Mouse (Mus musculus): Measurements from ENCODE around the gene C1qtnf3. TPM values are rescaled to one million over a fixed set of nuclear protein-coding genes. Genes with fewer than 3 reads are reported as not detected.
A peak's percentile ranks its signal among the peaks of the same experiment; 100 is the strongest.

C1qtnf3 gene
- polyA plus RNA-seq, 1 experiment from 2014 or later, result 10.9 TPM

- Histone ChIP-seq H3K9ac (ENCODE audit: low read depth, low read length) (no peak overlapping the region), H3K27ac (ENCODE audit: low read depth, low read length) (no peak overlapping the region), H3K4me1 (replicated peaks; ENCODE audit: control insufficient read depth, insufficient read depth, low read length) (no peaks in the 10 kb centered on the region), H3K9me3 (ENCODE audit: control insufficient read depth, low read length) (no peaks in the 10 kb centered on the region), H3K4me3 (ENCODE audit: low read depth, low read length) (no peak overlapping the region), H3K27me3 (ENCODE audit: control insufficient read depth, insufficient read depth, low read length) (no peaks in the 10 kb centered on the region), H3K4me2 (replicated peaks; ENCODE audit: low read depth, low read length) (no peak overlapping the region), H3K36me3 (ENCODE audit: control insufficient read depth, insufficient read depth, low read length) (no peaks in the 10 kb centered on the region)
- DNase-seq (ENCODE audit: low spot score) (no peak), ATAC-seq (ENCODE audit: low FRiP score) (no peak)
- WGBS, result 70% methylated on average over 4 of the region's 4 CpGs
These were observed 28.8 kb upstream of the C1qtnf3 start for GRCm38 (mm10) chr15:10923076-10923995.

DNA sequence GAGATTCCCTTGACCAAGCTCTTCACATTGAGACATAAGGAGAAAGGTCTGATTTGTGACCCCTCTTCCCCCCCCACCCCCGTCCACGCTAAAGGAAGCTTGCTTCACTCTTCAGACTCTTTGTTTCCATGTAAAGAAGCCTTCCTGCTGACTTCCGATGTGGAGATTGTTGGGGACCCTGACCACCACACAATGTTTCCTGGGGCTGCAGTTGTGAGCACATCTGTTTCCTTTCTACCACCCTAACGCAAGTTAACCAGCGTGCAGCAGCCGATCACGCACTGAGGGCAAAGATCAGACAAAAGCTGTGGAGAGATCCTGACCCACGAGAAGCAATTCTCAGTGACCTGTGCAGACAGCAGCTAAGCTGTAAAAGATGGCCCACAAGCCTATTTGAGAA, 24.8 kb upstream of the C1qtnf3 start:
- H3K4me1 ChIP-seq (replicated peaks; ENCODE audit: control insufficient read depth, insufficient read depth, low read length), result no peaks in the 10 kb centered on the region
- no peaks in the 10 kb centered on the region for H3K9me3 ChIP-seq (ENCODE audit: control insufficient read depth, low read length)
- H3K27ac ChIP-seq (ENCODE audit: low read depth, low read length), result no peak overlapping the region
- DNase-seq (ENCODE audit: low spot score) (no peak), ATAC-seq (ENCODE audit: low FRiP score) (no peak)
- H3K4me3 ChIP-seq (ENCODE audit: low read depth, low read length), result no peak overlapping the region
- H3K27me3 ChIP-seq (ENCODE audit: control insufficient read depth, insufficient read depth, low read length), result no peaks in the 10 kb centered on the region
- H3K36me3 ChIP-seq (ENCODE audit: control insufficient read depth, insufficient read depth, low read length), result no peaks in the 10 kb centered on the region
- no peak overlapping the region for H3K9ac ChIP-seq (ENCODE audit: low read depth, low read length)
- 41% methylated on average over 8 of the region's 8 CpGs for whole genome bisulfite sequencing
- H3K4me2 ChIP-seq (replicated peaks; ENCODE audit: low read depth, low read length), result no peak overlapping the region

DNA sequence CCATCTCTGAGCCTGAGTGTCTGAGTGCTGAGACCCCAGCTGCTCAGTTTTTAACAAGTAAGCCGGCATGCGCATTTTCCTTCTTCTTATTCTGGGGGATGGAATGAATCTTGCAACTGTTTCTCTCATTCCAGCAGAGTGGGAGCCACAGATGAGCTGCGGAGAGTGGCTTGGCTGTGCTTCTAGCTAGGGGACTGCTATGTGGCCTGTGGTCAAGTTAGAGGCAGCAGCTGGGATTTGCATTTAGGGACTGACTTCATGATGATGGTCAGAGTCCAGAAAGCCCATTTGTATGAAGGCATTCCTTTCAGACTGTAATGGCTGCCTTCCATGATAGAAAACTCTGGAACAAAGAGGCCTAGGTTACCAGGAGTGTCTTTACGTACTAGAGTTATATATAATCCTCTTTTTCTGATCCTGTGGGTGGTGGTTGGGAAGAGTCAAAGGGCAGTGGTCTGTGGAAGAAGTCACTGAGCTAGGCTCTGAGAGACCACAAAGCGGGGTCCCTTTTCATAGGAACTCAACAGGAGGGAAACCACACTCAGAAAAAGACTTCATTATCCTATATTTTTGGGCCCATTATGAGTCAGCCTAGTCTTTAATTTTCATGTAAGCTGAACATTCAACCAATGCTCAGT, 23.4 kb upstream of the C1qtnf3 start:
- Histone ChIP-seq H3K36me3 (ENCODE audit: control insufficient read depth, insufficient read depth, low read length) (no peaks in the 10 kb centered on the region), H3K4me3 (ENCODE audit: low read depth, low read length) (no peak overlapping the region), H3K27me3 (ENCODE audit: control insufficient read depth, insufficient read depth, low read length) (no peaks in the 10 kb centered on the region), H3K4me2 (replicated peaks; ENCODE audit: low read depth, low read length) (no peak overlapping the region), H3K9ac (ENCODE audit: low read depth, low read length) (no peak overlapping the region), H3K9me3 (ENCODE audit: control insufficient read depth, low read length) (no peaks in the 10 kb centered on the region), H3K4me1 (replicated peaks; ENCODE audit: control insufficient read depth, insufficient read depth, low read length) (no peaks in the 10 kb centered on the region), H3K27ac (ENCODE audit: low read depth, low read length) (no peak overlapping the region)
- ATAC-seq (ENCODE audit: low FRiP score) (no peak), DNase-seq (ENCODE audit: low spot score) (no peak)
- 92% methylated on average over 5 of the region's 5 CpGs for WGBS

- ATAC-seq (ENCODE audit: low FRiP score) (no peak), DNase-seq (ENCODE audit: low spot score) (no peak)
- Histone ChIP-seq H3K9me3 (ENCODE audit: control insufficient read depth, low read length) (no peaks in the 10 kb centered on the region), H3K27ac (ENCODE audit: low read depth, low read length) (no peak overlapping the region), H3K4me3 (ENCODE audit: low read depth, low read length) (no peak overlapping the region), H3K4me2 (replicated peaks; ENCODE audit: low read depth, low read length) (no peak overlapping the region), H3K27me3 (ENCODE audit: control insufficient read depth, insufficient read depth, low read length) (no peaks in the 10 kb centered on the region), H3K9ac (ENCODE audit: low read depth, low read length) (no peak overlapping the region), H3K36me3 (ENCODE audit: control insufficient read depth, insufficient read depth, low read length) (no peaks in the 10 kb centered on the region), H3K4me1 (replicated peaks; ENCODE audit: control insufficient read depth, insufficient read depth, low read length) (no peaks in the 10 kb centered on the region)
- WGBS, result 79% methylated on average over 1 of the region's 1 CpGs
These were observed 18.2 kb upstream of the C1qtnf3 start for GRCm38 (mm10) chr15:10933930-10934329.

GRCm38 (mm10) chr15:10940148-10941108, 11.7 kb upstream of the C1qtnf3 start:
- H3K4me2 ChIP-seq (replicated peaks; ENCODE audit: low read depth, low read length), result no peak overlapping the region
- H3K4me1 ChIP-seq (replicated peaks; ENCODE audit: control insufficient read depth, insufficient read depth, low read length), result no peaks in the 10 kb centered on the region
- H3K36me3 ChIP-seq (ENCODE audit: control insufficient read depth, insufficient read depth, low read length), result no peaks in the 10 kb centered on the region
- WGBS, result 79% methylated on average over 15 of the region's 15 CpGs
- no peak overlapping the region for H3K4me3 ChIP-seq (ENCODE audit: low read depth, low read length)
- no peaks in the 10 kb centered on the region for H3K27me3 ChIP-seq (ENCODE audit: control insufficient read depth, insufficient read depth, low read length)
- H3K27ac ChIP-seq (ENCODE audit: low read depth, low read length), result no peak overlapping the region
- ATAC-seq (ENCODE audit: low FRiP score) (no peak), DNase-seq (ENCODE audit: low spot score) (no peak)
- H3K9me3 ChIP-seq (ENCODE audit: control insufficient read depth, low read length), result no peaks in the 10 kb centered on the region
- H3K9ac ChIP-seq (ENCODE audit: low read depth, low read length), result no peak overlapping the region

DNA sequence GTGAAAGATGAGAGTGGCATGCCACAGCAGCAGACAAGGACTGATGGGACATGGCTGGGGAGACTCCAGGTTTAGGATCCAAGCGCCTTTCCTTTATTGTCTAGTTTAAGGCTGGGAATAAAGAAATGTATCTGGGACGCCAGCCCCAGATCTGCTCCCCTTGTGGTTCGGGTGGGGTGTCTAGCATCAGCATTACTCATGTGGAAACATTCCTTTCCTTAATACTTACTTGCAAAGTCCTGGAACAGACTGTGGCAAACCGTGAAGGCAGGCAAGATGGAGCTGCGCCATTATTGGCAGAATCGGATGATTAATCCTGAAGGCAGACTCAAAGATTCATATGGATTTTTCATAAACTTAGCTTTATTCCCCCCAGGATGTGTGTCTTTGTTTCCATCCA, 10.2 kb upstream of the C1qtnf3 start:
- Histone ChIP-seq H3K4me3 (ENCODE audit: low read depth, low read length) (no peak overlapping the region), H3K9ac (ENCODE audit: low read depth, low read length) (no peak overlapping the region), H3K27ac (ENCODE audit: low read depth, low read length) (no peak overlapping the region), H3K4me1 (replicated peaks; ENCODE audit: control insufficient read depth, insufficient read depth, low read length) (no peaks in the 10 kb centered on the region), H3K9me3 (ENCODE audit: control insufficient read depth, low read length) (no peaks in the 10 kb centered on the region), H3K27me3 (ENCODE audit: control insufficient read depth, insufficient read depth, low read length) (no peaks in the 10 kb centered on the region), H3K4me2 (replicated peaks; ENCODE audit: low read depth, low read length) (no peak overlapping the region), H3K36me3 (ENCODE audit: control insufficient read depth, insufficient read depth, low read length) (no peaks in the 10 kb centered on the region)
- WGBS, result 82% methylated on average over 6 of the region's 6 CpGs
- no peak for DNase-seq (ENCODE audit: low spot score)
- no peak for ATAC-seq (ENCODE audit: low FRiP score)

- ATAC-seq (ENCODE audit: low FRiP score), result no peak
- no peak overlapping the region for H3K4me3 ChIP-seq (ENCODE audit: low read depth, low read length)
- no peaks in the 10 kb centered on the region for H3K36me3 ChIP-seq (ENCODE audit: control insufficient read depth, insufficient read depth, low read length)
- no peak overlapping the region for H3K9ac ChIP-seq (ENCODE audit: low read depth, low read length)
- WGBS, result 60% methylated on average over 1 of the region's 1 CpGs
- no peaks in the 10 kb centered on the region for H3K27me3 ChIP-seq (ENCODE audit: control insufficient read depth, insufficient read depth, low read length)
- H3K9me3 ChIP-seq (ENCODE audit: control insufficient read depth, low read length), result no peaks in the 10 kb centered on the region
- H3K4me2 ChIP-seq (replicated peaks; ENCODE audit: low read depth, low read length), result no peak overlapping the region
- no peak for DNase-seq (ENCODE audit: low spot score)
- H3K27ac ChIP-seq (ENCODE audit: low read depth, low read length), result no peak overlapping the region
- peaks cover 2% of the 10 kb centered on the region for H3K4me1 ChIP-seq (replicated peaks; ENCODE audit: control insufficient read depth, insufficient read depth, low read length)
These were observed 4.3 kb upstream of the C1qtnf3 start for GRCm38 (mm10) chr15:10947852-10948251.

DNA sequence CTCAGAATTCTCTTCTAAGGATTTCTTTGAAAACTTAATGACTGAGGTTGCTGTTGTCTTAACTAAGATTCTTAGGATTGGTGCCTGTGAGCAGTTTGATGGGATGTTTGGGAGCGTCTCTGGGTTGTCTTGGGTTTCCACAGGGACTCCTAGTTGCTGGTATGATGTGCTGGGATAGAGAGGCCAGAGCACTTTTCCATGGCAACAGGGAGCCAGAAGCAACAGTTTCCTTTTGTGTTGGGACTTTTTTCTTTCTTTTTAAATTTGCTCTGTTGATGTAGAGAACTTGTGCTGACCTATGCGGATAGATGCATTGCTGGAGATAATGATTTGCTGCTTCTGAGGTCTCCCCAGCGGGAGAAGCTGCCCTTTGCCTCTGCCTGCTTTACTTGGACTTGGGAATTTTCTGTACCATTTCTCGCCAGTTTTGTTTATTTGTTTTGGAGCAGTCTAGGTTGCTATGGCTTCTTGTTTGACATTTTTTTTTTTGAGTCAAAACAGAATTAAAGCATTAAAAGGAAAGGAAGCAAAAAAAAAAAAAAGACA, 701 bp downstream of the C1qtnf3 start:
- H3K4me1 ChIP-seq (replicated peaks; ENCODE audit: control insufficient read depth, insufficient read depth, low read length), result peaks cover 2% of the 10 kb centered on the region
- H3K27me3 ChIP-seq (ENCODE audit: control insufficient read depth, insufficient read depth, low read length), result no peaks in the 10 kb centered on the region
- no peak overlapping the region for H3K4me3 ChIP-seq (ENCODE audit: low read depth, low read length)
- H3K27ac ChIP-seq (ENCODE audit: low read depth, low read length), result no peak overlapping the region
- H3K9me3 ChIP-seq (ENCODE audit: control insufficient read depth, low read length), result no peaks in the 10 kb centered on the region
- no peaks in the 10 kb centered on the region for H3K36me3 ChIP-seq (ENCODE audit: control insufficient read depth, insufficient read depth, low read length)
- ATAC-seq (ENCODE audit: low FRiP score) (no peak), DNase-seq (ENCODE audit: low spot score) (peak; percentile 13)
- H3K4me2 ChIP-seq (replicated peaks; ENCODE audit: low read depth, low read length), result no peak overlapping the region
- no peak overlapping the region for H3K9ac ChIP-seq (ENCODE audit: low read depth, low read length)
- WGBS, result 44% methylated on average over 4 of the region's 4 CpGs

Measured in hindbrain, embryonic 11.5 days (tissue).